In the genomic region with DNA sequence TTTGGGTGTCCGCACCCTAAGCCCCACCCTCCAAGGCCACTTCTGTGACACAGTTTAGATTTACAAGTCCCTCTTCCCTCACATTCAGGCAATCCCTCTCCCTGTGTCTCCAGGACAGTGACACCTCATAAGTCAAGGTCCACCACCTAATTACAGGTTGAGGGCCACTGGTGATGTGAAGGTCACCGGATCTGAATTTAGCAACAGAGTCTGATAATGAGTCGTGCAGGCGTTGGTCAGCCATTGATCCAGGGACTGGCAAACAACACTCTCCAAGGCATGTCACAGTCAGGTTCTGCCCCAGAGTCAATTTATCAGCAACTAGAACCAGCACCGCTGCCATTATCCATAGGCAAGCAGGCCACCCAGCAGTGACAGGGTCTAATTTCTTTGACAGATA, we compare ENCODE assay signal across 27 mouse cellular contexts. TPM values are rescaled to one million over a fixed set of nuclear protein-coding genes. Genes with fewer than 3 reads are reported as not detected.
"Had no signal": no experiment of that assay in that cellular context is flagged by ENCODE, and none has a peak within 500 bp of the region (broad histone marks: within the 10 kb centered on the region; RNA-seq: fewer than 3 reads in every experiment).

No protein-coding gene starts in this region.

- H3K36me3 ChIP-seq: midbrain, embryonic 10.5 days; midbrain, embryonic 12.5 days; neural tube, embryonic 13.5 days; neural tube, embryonic 15.5 days had no signal

- H3K9ac ChIP-seq: lung, embryonic 14.5 days; midbrain, embryonic 12.5 days; neural tube, embryonic 13.5 days; neural tube, embryonic 15.5 days had no signal

- H3K27me3 ChIP-seq: midbrain, embryonic 12.5 days; neural tube, embryonic 13.5 days; neural tube, embryonic 15.5 days had no signal

- ATAC-seq: midbrain, embryonic 16.5 days had no signal

- DNase-seq: lung, adult 18-20 months; lung, embryonic 14.5 days; lung, postnatal 10 days; lung, postnatal 4 days; midbrain, embryonic 14.5 days; retina, postnatal 1 day; right cerebral cortex, adult 18-20 months; right cerebral cortex, postnatal 25 days; right cerebral cortex, postnatal 4 days; spleen, adult 18-20 months; thymus, adult 18-20 months; thymus, postnatal 14 days; thymus, postnatal 36 days had no signal

- H3K27ac ChIP-seq: midbrain, embryonic 10.5 days; midbrain, embryonic 12.5 days; neural tube, embryonic 13.5 days; neural tube, embryonic 15.5 days had no signal

- H3K4me1 ChIP-seq: midbrain, embryonic 10.5 days; midbrain, embryonic 12.5 days; neural tube, embryonic 13.5 days; neural tube, embryonic 15.5 days had no signal

- H3K9me3 ChIP-seq: midbrain, embryonic 10.5 days; midbrain, embryonic 12.5 days; neural tube, embryonic 13.5 days; neural tube, embryonic 15.5 days had no signal

- H3K4me2 ChIP-seq: lung, embryonic 14.5 days; midbrain, embryonic 12.5 days; neural tube, embryonic 13.5 days; neural tube, embryonic 15.5 days had no signal

- H3K4me3 ChIP-seq: midbrain, embryonic 10.5 days; midbrain, embryonic 12.5 days; myocyte; neural tube, embryonic 13.5 days; neural tube, embryonic 15.5 days had no signal

RNA-seq across cellular contexts. Expression of a gene that starts 8.7 kb away (rescaled TPM):
- total RNA-seq: megakaryocyte, adult 5-6 weeks; megakaryocyte-erythroid progenitor cell, adult 5-6 weeks had no signal
- polyA plus RNA-seq: lung, embryonic 14.5 days; lung, embryonic 16.5 days; midbrain, embryonic 10.5 days; midbrain, embryonic 12.5 days; midbrain, embryonic 14.5 days; midbrain, embryonic 16.5 days; myocyte; neural tube, embryonic 11.5 days; neural tube, embryonic 13.5 days; neural tube, embryonic 15.5 days; small intestine, adult 2 months; stomach, embryonic 14.5 days; stomach, embryonic 16.5 days; thymus, postnatal 0 days had no signal

RNA-seq across cellular contexts. Expression of a gene that starts 8.8 kb away (rescaled TPM):
- total RNA-seq: megakaryocyte, adult 5-6 weeks; megakaryocyte-erythroid progenitor cell, adult 5-6 weeks had no signal
- polyA plus RNA-seq: lung, embryonic 14.5 days; lung, embryonic 16.5 days; midbrain, embryonic 10.5 days; midbrain, embryonic 12.5 days; midbrain, embryonic 14.5 days; midbrain, embryonic 16.5 days; myocyte; neural tube, embryonic 11.5 days; neural tube, embryonic 13.5 days; neural tube, embryonic 15.5 days; small intestine, adult 2 months; stomach, embryonic 14.5 days; stomach, embryonic 16.5 days; thymus, postnatal 0 days had no signal

RNA-seq across cellular contexts. Expression of a gene that starts 31.1 kb away (rescaled TPM):
- total RNA-seq: megakaryocyte, adult 5-6 weeks; megakaryocyte-erythroid progenitor cell, adult 5-6 weeks had no signal
- polyA plus RNA-seq: lung, embryonic 14.5 days; lung, embryonic 16.5 days; midbrain, embryonic 10.5 days; midbrain, embryonic 12.5 days; midbrain, embryonic 14.5 days; midbrain, embryonic 16.5 days; myocyte; neural tube, embryonic 11.5 days; neural tube, embryonic 13.5 days; neural tube, embryonic 15.5 days; small intestine, adult 2 months; stomach, embryonic 14.5 days had no signal

RNA-seq across cellular contexts. Expression of a gene that starts 40.6 kb away (rescaled TPM):
- total RNA-seq: megakaryocyte, adult 5-6 weeks; megakaryocyte-erythroid progenitor cell, adult 5-6 weeks had no signal
- polyA plus RNA-seq: lung, embryonic 14.5 days; lung, embryonic 16.5 days; midbrain, embryonic 10.5 days; midbrain, embryonic 12.5 days; midbrain, embryonic 14.5 days; midbrain, embryonic 16.5 days; myocyte; neural tube, embryonic 11.5 days; neural tube, embryonic 13.5 days; neural tube, embryonic 15.5 days; small intestine, adult 2 months; stomach, embryonic 14.5 days; stomach, embryonic 16.5 days; thymus, postnatal 0 days had no signal

RNA-seq across cellular contexts. Expression of a gene that starts 49.5 kb away (rescaled TPM):
- total RNA-seq: megakaryocyte, adult 5-6 weeks; megakaryocyte-erythroid progenitor cell, adult 5-6 weeks had no signal
- polyA plus RNA-seq: lung, embryonic 14.5 days; myocyte; neural tube, embryonic 11.5 days; thymus, postnatal 0 days had no signal
